12 mouse cellular contexts compared by ENCODE assay signal in genomic region chr5:33565886-33566285, GRCm38 (mm10).
"Had no signal": no experiment of that assay in that cellular context is flagged by ENCODE, and none has a peak within 500 bp of the region (broad histone marks: within the 10 kb centered on the region; RNA-seq: fewer than 3 reads in every experiment).

No protein-coding gene starts in this region.

- H3K9ac ChIP-seq: liver, embryonic 15.5 days; lung, embryonic 14.5 days; midbrain, embryonic 13.5 days; stomach, embryonic 15.5 days had no signal

- H3K27me3 ChIP-seq: liver, embryonic 15.5 days; midbrain, embryonic 13.5 days; stomach, embryonic 15.5 days had no signal

- ATAC-seq: midbrain, embryonic 13.5 days had no signal

- H3K9me3 ChIP-seq: limb, embryonic 10.5 days; liver, embryonic 15.5 days; midbrain, embryonic 13.5 days; stomach, embryonic 15.5 days had no signal

- H3K4me3 ChIP-seq: left cerebral cortex, adult 2 months; limb, embryonic 10.5 days; liver, embryonic 15.5 days; midbrain, embryonic 13.5 days; stomach, embryonic 15.5 days had no signal

- H3K4me2 ChIP-seq: liver, embryonic 11.5 days; liver, embryonic 15.5 days; lung, embryonic 14.5 days; midbrain, embryonic 13.5 days; stomach, embryonic 15.5 days had no signal

- H3K36me3 ChIP-seq: limb, embryonic 10.5 days; liver, embryonic 15.5 days; midbrain, embryonic 13.5 days; stomach, embryonic 15.5 days had no signal

- H3K27ac ChIP-seq: left cerebral cortex, adult 2 months; limb, embryonic 10.5 days; liver, embryonic 15.5 days; midbrain, embryonic 13.5 days; stomach, embryonic 15.5 days had no signal

- H3K4me1 ChIP-seq: liver, embryonic 15.5 days; midbrain, embryonic 13.5 days; stomach, embryonic 15.5 days had no signal

- DNase-seq: kidney, adult 8-10 months; kidney, postnatal 25 days; lung, embryonic 14.5 days; spleen, adult 18-20 months; thymus, adult 2 months; thymus, postnatal 25 days had no signal
